Mouse (Mus musculus) thymus, adult 2 months (tissue): Measurements from ENCODE around the gene Cited4.

ENCODE experiments used
- CTCF ChIP-seq: fragments of 200-500 bp; IDR thresholded peaks from 2 replicates; pipeline ENCODE4 v1.5.1; 2012; ENCODE audit warnings: mild to moderate bottlenecking, control low read depth, low read length, moderate library complexity, borderline replicate concordance; ENCODE audit not compliant: control insufficient read depth, poor library complexity, insufficient read depth; ENCODE audit errors: extremely low read depth
- POLR2A ChIP-seq: fragments of 200-500 bp; IDR thresholded peaks from 2 replicates; pipeline ENCODE4 v1.6.1; 2012; ENCODE audit warnings: mild to moderate bottlenecking, low read length, control low read depth, moderate library complexity; ENCODE audit not compliant: control insufficient read depth, poor library complexity, insufficient read depth; ENCODE audit errors: extremely low read depth

DNA sequence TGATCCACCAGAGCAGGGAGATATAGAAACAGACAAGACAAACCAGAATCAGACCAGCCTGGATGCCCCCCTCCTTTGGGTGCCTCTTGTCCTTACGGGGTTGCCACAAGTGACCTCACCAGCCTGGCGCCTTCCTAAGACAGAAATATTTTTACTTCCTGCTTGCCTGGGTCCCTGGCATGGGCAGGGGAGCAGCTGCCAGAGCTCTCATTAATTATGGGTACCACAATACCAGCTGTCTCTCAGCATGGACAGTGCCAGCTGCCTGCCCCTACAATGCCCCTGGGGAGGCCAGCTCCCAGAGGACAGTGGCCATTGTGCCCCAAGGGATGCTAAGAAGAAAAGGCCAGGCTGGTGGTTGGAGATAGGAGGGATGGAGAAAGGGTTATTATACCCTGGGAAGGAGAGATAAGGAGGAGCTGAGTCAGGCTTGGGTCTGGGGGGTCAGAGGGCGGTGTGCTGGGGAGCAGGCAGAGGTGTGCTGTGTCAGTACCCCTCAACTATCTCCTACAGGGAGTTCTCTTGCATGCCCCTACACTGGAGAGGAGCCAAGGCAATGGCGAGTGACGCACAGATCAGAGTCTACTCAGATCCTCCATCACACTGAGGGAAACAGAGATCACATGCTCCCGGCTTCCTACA lies 47.6 kb downstream of the Cited4 start:
- TF ChIP-seq CTCF (no peak), POLR2A (no peak)
